Mouse (Mus musculus): ENCODE data around the gene Tmem251.
A peak's percentile ranks its signal among the peaks of the same experiment; 100 is the strongest.

Gene Tmem251

DNA sequence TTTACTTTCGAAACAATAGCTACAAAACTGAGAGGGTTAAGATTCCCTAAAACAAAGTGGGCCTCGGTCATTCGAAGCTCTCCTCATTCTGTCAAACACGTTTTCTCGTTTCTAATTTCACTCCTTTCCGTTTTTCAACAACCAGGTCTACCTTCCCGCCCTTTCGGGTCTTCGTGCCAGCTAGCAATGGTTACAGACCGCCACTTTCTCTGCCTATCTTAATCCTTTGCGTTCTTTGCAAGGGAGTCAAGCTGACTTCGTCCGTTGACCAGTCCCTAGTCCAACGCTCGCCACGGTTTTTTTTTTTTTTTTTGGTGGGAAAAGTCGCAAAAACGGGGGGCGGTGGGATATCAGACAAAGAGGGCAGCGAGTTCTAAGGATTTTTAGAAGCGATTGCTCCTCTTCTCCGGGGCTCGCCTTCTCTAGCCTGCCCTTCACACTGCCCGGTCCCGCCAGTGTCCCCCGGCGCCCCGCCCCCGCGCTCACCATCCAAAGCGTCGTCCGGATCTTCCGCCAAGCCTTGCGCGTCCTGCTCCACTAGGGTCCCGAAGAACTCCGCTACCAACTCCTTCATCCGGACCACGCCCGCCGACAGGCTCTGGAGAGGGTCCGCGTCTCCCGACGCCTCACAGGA, 13.6 kb downstream of the Tmem251 start:
- no peak for DNase-seq

DNA sequence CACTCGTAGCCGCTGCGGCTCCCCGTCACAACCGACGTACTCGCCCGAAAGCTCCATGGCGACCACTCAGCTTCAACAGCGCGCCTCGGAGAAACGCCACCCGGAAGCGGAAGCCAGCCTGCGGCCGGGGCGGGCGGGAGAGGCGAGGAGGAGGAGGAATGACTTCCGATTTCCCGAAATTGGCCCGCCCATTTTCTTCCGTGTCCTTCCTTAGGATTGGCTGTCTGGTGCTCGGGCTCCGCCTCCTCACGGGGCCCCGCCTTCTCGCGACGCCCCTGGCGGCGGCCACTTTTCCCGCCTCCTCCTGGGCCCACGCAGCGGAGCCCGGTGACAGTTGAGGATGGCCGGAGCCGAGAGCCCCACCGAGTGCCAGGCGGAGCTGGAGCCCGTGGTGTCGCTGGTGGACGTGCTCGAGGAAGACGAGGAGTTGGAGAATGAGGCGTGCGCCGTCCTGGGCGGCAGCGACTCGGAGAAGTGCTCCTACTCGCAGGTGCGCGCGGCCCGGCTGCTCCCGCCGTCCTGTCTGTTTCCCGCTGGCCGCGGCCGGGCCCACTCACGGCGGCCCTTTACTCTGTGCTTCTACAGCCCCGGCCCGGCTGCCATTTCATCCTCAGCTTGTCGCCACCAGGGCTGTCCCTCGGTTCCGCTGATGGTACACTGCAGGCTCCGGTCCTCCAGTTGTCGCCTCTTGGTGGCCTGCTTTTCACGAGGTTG, 14.3 kb downstream of the Tmem251 start, which contains the start of the genes Gm28051, Gon7 and Ubr7:
Gene Gm28051 (minus strand): TSS at position 77 of the 714 bp plus-strand sequence.
Gene Gon7 (minus strand): TSS at position 115 of the 714 bp plus-strand sequence.
Gene Ubr7 (plus strand): TSS at position 279 of the 714 bp plus-strand sequence.
- peak; percentile 94 to 96 for DNase-seq

DNA sequence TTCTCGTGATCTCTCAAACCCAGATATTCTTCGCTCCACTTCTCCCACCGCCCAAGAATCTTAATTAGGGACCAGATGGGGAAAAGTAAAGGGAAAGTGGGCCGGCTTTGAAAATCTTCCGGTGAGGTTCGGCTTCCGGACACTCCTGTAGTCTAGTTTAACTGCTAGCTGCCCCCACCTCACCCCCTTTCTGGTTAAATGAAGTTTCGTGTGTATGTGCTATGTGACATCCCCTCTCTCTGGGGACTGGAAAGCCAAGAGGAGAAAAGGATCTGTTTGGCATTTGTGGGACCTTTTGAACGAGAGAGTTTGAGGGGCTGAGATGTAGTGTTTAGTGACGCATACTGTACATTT, 14.8 kb downstream of the Tmem251 start, which contains the start of gene Gm20604:
Gene Gm20604 (minus strand): TSS at position 270 of the 354 bp plus-strand sequence.
- no peak for DNase-seq

DNA sequence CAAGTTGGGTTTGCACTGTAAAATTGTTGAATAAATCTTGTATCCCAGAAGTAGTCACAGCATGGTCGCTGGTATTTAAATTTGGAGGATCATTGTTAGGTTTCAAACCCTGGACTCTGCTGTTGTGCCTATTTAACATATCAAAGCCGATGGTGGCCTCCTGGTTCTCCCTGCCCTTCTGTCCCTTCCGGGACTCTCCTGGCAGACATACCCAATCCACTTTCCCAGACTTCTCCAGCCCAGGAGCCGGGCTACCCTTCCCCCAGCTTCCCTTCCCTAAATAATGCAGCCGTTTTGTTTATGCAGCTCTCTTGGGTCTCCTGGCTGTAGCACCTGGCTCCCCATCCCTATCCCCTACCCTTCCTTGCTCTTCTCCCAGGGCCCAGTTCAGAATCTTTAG, 15.4 kb downstream of the Tmem251 start:
- DNase-seq, result no peak

DNA sequence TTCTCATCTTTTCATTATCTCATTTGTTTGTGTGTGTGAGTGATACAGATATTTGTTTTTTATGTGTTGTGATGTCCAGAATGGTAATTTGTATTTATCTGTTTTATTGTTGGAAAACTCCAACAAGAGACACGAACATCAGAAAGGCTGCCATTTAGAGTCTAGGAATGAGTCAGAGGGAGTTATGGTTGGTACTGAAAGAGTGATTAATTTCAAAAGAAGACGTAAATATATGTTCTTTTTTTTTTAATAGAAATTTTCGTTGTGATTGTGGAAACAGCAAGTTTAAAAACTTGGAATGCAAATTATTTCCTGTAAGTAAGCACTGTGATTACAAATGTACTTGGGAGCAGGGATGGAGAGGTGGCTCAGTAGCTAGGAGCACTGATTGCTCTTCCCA, 18.1 kb downstream of the Tmem251 start:
- no peak for DNase-seq

DNA sequence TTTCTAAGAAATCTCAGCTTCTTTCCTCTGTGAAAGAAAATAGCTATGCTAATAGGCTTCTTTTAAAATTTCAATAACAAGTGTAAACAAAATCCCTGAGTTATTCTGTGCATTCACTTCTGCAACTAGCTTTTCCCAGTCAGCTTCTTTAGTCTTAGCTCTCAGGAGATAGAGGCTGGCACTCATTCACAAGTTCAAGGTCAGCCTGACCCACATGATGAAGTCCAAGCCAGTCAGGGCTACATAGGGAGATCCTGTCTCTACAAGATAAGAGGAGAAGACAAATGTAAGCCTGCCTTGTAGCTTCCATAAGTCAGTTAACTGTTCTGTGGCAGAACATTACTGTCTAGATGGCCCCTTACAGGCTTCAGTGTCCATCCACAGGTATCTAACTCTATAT, 20.1 kb downstream of the Tmem251 start:
- no peak for DNase-seq

DNA sequence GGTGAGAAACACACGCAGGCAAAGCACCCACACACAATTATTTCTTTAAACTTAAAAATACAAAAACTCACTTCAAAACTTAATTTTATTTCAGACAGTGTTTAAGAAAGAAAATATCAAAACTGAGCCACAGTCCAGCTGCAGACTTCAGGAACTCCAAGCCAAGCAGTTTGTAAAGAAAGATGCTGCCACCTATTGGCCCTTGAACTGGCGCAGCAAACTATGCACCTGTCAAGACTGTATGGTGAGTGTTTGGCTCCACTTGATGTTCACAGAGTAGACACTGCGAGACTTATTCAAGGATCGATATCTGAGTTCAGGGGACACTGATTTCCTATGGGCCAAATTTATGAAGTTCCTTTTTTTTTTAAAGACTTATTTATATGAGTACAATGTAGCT, 25.4 kb downstream of the Tmem251 start:
- peak; percentile 50 to 56 for DNase-seq

DNA sequence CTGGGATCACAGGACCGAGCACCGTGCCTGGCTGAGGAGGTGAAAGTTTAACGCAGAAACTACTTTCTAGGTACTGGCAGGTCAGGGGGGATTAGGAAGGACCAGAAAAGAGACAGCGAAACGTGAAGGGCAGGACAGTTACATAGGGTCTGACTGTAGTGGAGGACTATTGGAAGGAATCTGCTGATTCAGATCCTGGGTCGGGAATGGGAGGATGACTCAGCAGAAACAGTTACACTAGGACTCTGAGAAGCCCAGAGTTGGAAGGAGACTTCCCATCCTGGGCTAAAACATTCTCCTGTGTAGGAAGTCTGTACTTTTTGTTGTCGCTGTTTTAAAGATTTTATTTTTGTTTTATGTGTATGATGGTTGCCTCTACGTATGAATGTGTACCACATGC, 28.0 kb downstream of the Tmem251 start:
- no peak for DNase-seq

DNA sequence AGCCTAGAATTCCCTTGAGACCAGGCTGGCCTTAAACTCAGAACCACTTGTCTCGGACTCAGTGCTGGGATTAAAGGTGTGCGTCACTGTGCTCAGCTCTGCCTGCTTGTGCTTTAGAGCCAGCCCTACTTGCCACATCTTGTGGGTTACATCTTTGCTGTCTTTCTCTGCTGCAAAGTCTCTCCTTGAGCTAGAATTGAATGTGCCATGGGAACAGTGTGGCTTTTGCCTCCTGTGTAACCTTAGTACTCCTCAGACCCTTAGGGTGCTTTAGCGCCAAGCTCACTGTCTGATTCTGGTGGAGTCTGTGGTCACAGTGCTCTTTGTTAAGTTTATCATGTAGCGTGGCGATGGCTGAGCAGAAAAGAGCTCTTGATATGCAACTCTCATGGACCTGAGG, 29.1 kb downstream of the Tmem251 start:
- DNase-seq, result no peak

DNA sequence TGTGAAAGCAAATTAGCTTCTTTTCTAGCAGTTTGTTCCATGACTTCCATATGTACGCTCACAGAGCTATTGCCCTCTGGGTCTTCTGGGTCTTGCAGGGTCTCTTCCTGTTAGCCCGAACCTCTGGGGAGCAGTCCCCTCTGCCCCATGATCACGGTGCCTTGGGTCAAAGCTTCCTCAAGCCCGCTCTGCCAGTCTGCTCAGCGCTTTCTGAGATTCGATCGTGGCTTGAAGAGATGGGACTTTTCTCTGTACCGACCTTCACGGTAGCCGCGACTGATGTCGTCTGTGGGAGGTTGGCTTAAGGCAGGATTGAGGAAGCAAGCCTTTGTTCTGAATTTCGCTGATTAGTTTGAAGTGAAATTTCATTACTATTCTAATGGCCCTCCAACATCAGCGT, 32.5 kb downstream of the Tmem251 start:
- DNase-seq, result no peak

DNA sequence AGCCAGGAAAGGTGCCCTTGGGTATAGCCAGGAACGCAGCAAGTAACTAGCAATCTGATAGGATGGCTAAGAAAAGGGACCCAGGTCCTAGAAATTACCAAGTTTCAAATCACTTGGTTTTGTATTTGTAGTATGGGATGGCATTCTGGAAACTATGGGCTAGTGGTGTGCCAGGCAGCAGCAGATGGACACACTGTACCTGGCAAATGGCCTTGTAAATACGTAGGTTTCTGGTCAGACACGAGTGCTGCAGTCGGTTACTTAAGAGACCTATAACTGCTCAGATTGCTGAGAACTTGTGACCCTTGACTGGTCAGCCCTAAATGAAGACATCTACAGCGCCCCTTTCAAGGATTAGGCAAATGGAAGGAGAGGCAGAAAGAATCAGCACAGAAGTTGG, 34.6 kb downstream of the Tmem251 start:
- no peak for DNase-seq

DNA sequence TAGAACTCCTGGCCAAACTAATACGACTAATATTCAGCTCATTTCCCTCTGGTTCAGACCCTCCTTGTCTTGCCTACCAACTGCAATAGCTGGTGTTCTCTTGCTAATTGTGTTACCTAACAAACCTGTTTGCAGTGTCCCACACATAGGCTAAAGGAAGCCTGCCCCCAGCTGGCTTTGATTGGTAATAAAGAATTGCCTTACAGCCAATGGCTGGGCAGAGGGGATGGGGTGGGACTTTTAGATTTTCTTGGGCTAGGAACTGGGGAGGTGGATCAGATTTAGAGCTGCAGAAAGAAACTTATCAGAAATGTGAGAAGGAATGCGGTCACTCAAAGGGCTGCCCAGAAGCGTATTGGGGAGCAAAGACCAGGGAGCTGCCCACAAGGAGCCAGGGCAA, 35.9 kb downstream of the Tmem251 start:
- no peak for DNase-seq

DNA sequence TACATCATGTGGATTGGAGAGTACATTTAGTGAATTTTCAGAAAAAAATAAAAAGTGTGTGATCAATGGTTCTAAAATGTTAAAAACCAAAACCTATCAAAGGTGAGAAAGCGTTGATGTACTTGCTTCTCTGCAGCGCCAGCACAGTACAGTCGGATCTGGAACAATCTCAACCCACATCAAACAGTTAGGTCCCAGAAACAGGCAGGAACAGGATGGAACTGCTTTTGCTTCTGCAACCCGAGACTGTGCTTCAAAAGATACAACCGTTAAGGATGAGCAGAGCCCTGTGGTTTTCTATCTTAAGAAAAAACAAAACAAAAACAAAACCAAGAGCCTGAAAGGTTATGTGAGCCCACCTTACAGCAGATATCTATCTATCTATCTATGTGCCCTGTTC, 39.3 kb downstream of the Tmem251 start:
- peak in 1 of 2 experiments; percentile 48 for DNase-seq

DNA sequence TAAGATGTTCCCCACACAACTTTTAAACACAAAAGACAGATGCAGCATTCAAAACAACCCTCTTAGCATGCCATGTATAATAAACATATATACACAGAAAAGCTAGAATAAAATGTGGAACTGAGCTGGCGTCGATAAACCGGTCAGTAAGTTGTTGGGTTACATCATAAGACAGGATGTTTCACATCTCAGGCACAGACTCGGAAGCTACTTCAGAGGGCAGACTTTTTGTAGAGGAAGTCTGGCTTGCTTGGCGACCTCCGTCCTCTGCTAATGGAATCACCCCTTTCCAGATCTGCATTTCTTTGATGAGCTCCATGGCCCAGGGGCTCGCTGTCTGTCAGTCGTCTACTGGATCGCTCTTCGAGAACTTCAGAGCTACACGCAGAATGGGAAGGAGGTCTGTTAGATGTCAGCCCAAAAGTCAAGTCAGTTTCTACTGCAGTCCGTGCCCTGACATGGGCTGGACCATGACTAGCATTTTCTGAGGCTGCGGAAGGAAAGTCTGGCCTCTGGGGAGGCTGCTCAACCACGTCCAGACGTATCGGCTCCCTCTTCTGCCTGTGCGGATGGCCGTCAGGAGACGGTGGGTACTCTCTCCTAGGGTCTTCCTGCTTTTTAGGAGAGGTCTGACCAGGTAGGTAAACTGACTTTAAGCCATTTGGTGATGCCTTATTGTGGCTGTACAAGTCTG, 41.5 kb downstream of the Tmem251 start:
- no peak for DNase-seq

DNA sequence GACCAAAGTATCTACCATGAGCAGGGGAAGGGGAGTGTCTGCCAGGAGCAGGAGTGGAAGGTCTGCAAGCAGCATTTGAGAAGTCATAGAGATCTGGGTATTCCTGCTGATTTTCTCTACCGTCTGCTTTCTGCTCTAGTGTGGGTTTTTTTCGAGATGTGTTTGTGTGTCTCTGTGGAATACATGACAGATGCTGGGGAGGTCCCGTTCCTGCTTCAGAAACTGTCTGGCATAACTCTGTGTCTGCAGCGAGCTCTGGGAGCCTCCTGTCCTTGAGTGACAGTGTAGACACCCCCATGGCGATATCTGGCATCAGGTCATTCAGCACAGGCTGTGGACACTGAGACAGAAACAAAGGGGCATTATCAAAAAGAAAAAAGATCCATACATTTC, 42.0 kb downstream of the Tmem251 start:
- DNase-seq, result no peak

DNA sequence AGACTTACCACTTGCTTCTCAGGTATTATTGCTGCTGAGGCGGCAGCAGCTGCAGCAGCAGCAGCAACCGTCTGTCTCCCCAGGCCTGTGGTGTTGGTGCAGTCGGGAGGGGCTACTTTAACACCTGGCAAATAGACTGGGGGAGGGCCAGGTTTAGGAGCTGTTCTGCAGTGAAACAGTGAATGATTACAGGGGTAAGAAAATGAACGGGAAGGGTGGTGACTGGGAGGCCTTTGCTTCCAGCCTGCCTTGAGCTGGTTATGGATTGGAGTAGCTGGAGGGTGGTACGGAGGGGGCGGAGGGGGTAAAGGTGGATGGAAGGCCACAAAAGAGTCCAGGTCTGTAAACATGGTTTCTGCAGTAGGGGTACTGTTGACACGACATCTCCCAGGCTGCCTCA, 44.4 kb downstream of the Tmem251 start:
- DNase-seq, result peak; percentile 62 to 85
